Mouse (Mus musculus): Measurements from ENCODE around the gene Eid3. TPM values are rescaled to one million over a fixed set of nuclear protein-coding genes. Genes with fewer than 3 reads are reported as not detected.
A peak's percentile ranks its signal among the peaks of the same experiment; 100 is the strongest.

Gene Eid3
- polyA plus RNA-seq (2015; fragmentation: Nextera tagmentation; extraction: Ambion mirVana): 0.19 and 0.24 TPM in 2 replicates

GRCm38 (mm10) chr10:82866356-82866755 lies at the start of gene Eid3:
TSS of gene Eid3 (plus strand) at chr10:82866626.
- Histone ChIP-seq H3K27ac (0 out of 2 replicates have a peak within 1 kb of the TSS, but pooled peaks have one; percentile 5), H3K9me3 (replicated peaks) (no peaks in the 10 kb centered on the region), H3K4me1 (peaks cover 40% of the 10 kb centered on the region), H3K27me3 (no peaks in the 10 kb centered on the region), H3K4me2 (no peak within 1 kb of the TSS), H3K36me3 (peaks cover 57% of the 10 kb centered on the region), H3K4me3 (replicated peaks) (no peak within 1 kb of the TSS), H3K9ac (no peak within 1 kb of the TSS)
- WGBS: 70% methylated on average over 9 of the region's 9 CpGs
- peak; percentile 67; the same call in 1 of the 2 replicates for ATAC-seq (replicated peaks; ENCODE audit: low FRiP score)

- WGBS: 84% methylated on average over 3 of the region's 3 CpGs
- Histone ChIP-seq H3K4me3 (replicated peaks) (no peak overlapping the region), H3K9me3 (replicated peaks) (no peaks in the 10 kb centered on the region), H3K9ac (no peak overlapping the region), H3K27ac (no peak overlapping the region), H3K36me3 (no peaks in the 10 kb centered on the region), H3K27me3 (no peaks in the 10 kb centered on the region), H3K4me2 (no peak overlapping the region), H3K4me1 (peaks cover 17% of the 10 kb centered on the region)
- ATAC-seq (replicated peaks; ENCODE audit: low FRiP score): no peak
Observed at GRCm38 (mm10) chr10:82817514-82817913, 48.9 kb upstream of the Eid3 start.

- Histone ChIP-seq H3K9me3 (replicated peaks) (no peaks in the 10 kb centered on the region), H3K4me1 (peaks cover 17% of the 10 kb centered on the region), H3K4me2 (no peak overlapping the region), H3K27ac (no peak overlapping the region), H3K4me3 (replicated peaks) (no peak overlapping the region), H3K27me3 (no peaks in the 10 kb centered on the region), H3K36me3 (no peaks in the 10 kb centered on the region), H3K9ac (no peak overlapping the region)
- 44% methylated on average over 9 of the region's 9 CpGs for WGBS
- no peak for ATAC-seq (replicated peaks; ENCODE audit: low FRiP score)
Observed at GRCm38 (mm10) chr10:82817936-82818335, 48.5 kb upstream of the Eid3 start.

- Histone ChIP-seq H3K9ac (no peak overlapping the region), H3K9me3 (replicated peaks) (no peaks in the 10 kb centered on the region), H3K4me2 (no peak overlapping the region), H3K4me3 (replicated peaks) (no peak overlapping the region), H3K27me3 (no peaks in the 10 kb centered on the region), H3K4me1 (peaks cover 13% of the 10 kb centered on the region), H3K27ac (no peak overlapping the region), H3K36me3 (no peaks in the 10 kb centered on the region)
- 84% methylated on average over 6 of the region's 6 CpGs for WGBS
- ATAC-seq (replicated peaks; ENCODE audit: low FRiP score): no peak
Observed at GRCm38 (mm10) chr10:82818661-82819060, 47.8 kb upstream of the Eid3 start.

- Histone ChIP-seq H3K4me1 (no peaks in the 10 kb centered on the region), H3K9ac (no peak overlapping the region), H3K36me3 (no peaks in the 10 kb centered on the region), H3K4me3 (replicated peaks) (no peak overlapping the region), H3K9me3 (replicated peaks) (no peaks in the 10 kb centered on the region), H3K27ac (no peak overlapping the region), H3K4me2 (no peak overlapping the region), H3K27me3 (no peaks in the 10 kb centered on the region)
- no peak for ATAC-seq (replicated peaks; ENCODE audit: low FRiP score)
- 64% methylated on average over 14 of the region's 14 CpGs for WGBS
Observed at GRCm38 (mm10) chr10:82823108-82823778, 43.2 kb upstream of the Eid3 start.

GRCm38 (mm10) chr10:82823779-82824177 lies 42.6 kb upstream of the Eid3 start:
- Histone ChIP-seq H3K9ac (no peak overlapping the region), H3K27me3 (no peaks in the 10 kb centered on the region), H3K4me1 (no peaks in the 10 kb centered on the region), H3K36me3 (no peaks in the 10 kb centered on the region), H3K9me3 (replicated peaks) (no peaks in the 10 kb centered on the region), H3K4me3 (replicated peaks) (no peak overlapping the region), H3K4me2 (no peak overlapping the region), H3K27ac (no peak overlapping the region)
- ATAC-seq (replicated peaks; ENCODE audit: low FRiP score): no peak
- WGBS: 64% methylated on average over 5 of the region's 5 CpGs

- Histone ChIP-seq H3K27me3 (no peaks in the 10 kb centered on the region), H3K4me2 (no peak overlapping the region), H3K4me1 (no peaks in the 10 kb centered on the region), H3K4me3 (replicated peaks) (no peak overlapping the region), H3K9ac (no peak overlapping the region), H3K27ac (no peak overlapping the region), H3K36me3 (no peaks in the 10 kb centered on the region), H3K9me3 (replicated peaks) (no peaks in the 10 kb centered on the region)
- WGBS: 46% methylated on average over 10 of the region's 10 CpGs
- no peak for ATAC-seq (replicated peaks; ENCODE audit: low FRiP score)
Observed at GRCm38 (mm10) chr10:82824541-82824940, 41.9 kb upstream of the Eid3 start.

GRCm38 (mm10) chr10:82826516-82826915 lies 39.9 kb upstream of the Eid3 start:
- no peak overlapping the region for H3K27ac ChIP-seq
- no peaks in the 10 kb centered on the region for H3K36me3 ChIP-seq
- no peak for ATAC-seq (replicated peaks; ENCODE audit: low FRiP score)
- no peaks in the 10 kb centered on the region for H3K27me3 ChIP-seq
- H3K4me2 ChIP-seq: no peak overlapping the region
- H3K9me3 ChIP-seq (replicated peaks): no peaks in the 10 kb centered on the region
- 24% methylated on average over 6 of the region's 6 CpGs for WGBS
- H3K4me3 ChIP-seq (replicated peaks): no peak overlapping the region
- H3K4me1 ChIP-seq: no peaks in the 10 kb centered on the region
- no peak overlapping the region for H3K9ac ChIP-seq

- no peaks in the 10 kb centered on the region for H3K27me3 ChIP-seq
- peaks cover 15% of the 10 kb centered on the region for H3K4me1 ChIP-seq
- no peak within 1 kb of the TSS for H3K9ac ChIP-seq
- no peak within 1 kb of the TSS for H3K4me2 ChIP-seq
- H3K9me3 ChIP-seq (replicated peaks): no peaks in the 10 kb centered on the region
- WGBS: 29% methylated on average over 9 of the region's 9 CpGs
- no peak within 1 kb of the TSS for H3K4me3 ChIP-seq (replicated peaks)
- no peak within 1 kb of the TSS for H3K27ac ChIP-seq
- H3K36me3 ChIP-seq: no peaks in the 10 kb centered on the region
- ATAC-seq (replicated peaks; ENCODE audit: low FRiP score): 0 out of 2 replicates have a peak, but pooled peaks have one; percentile 29
Observed at GRCm38 (mm10) chr10:82833926-82834325, 32.5 kb upstream of the Eid3 start, which contains the start of gene Txnrd1. TSS of gene Txnrd1 (plus strand) at chr10:82833951.

- H3K4me2 ChIP-seq: no peak overlapping the region
- no peaks in the 10 kb centered on the region for H3K9me3 ChIP-seq (replicated peaks)
- no peak overlapping the region for H3K4me3 ChIP-seq (replicated peaks)
- no peak overlapping the region for H3K27ac ChIP-seq
- no peaks in the 10 kb centered on the region for H3K27me3 ChIP-seq
- no peaks in the 10 kb centered on the region for H3K36me3 ChIP-seq
- no peak for ATAC-seq (replicated peaks; ENCODE audit: low FRiP score)
- WGBS: 89% methylated on average over 3 of the region's 3 CpGs
- peaks cover 15% of the 10 kb centered on the region for H3K4me1 ChIP-seq
- H3K9ac ChIP-seq: no peak overlapping the region
Observed at GRCm38 (mm10) chr10:82835898-82836297, 30.5 kb upstream of the Eid3 start.

- Histone ChIP-seq H3K27ac (no peak overlapping the region), H3K27me3 (no peaks in the 10 kb centered on the region), H3K4me3 (replicated peaks) (no peak overlapping the region), H3K4me2 (no peak overlapping the region), H3K4me1 (peaks cover 18% of the 10 kb centered on the region), H3K9ac (no peak overlapping the region), H3K36me3 (no peaks in the 10 kb centered on the region), H3K9me3 (replicated peaks) (no peaks in the 10 kb centered on the region)
- 83% methylated on average over 7 of the region's 7 CpGs for WGBS
- no peak for ATAC-seq (replicated peaks; ENCODE audit: low FRiP score)
Observed at GRCm38 (mm10) chr10:82838390-82838789, 28.0 kb upstream of the Eid3 start.

GRCm38 (mm10) chr10:82844090-82844489 lies 22.3 kb upstream of the Eid3 start:
- no peak overlapping the region for H3K9ac ChIP-seq
- no peak overlapping the region for H3K4me3 ChIP-seq (replicated peaks)
- no peaks in the 10 kb centered on the region for H3K27me3 ChIP-seq
- H3K4me2 ChIP-seq: no peak overlapping the region
- H3K36me3 ChIP-seq: no peaks in the 10 kb centered on the region
- no peaks in the 10 kb centered on the region for H3K9me3 ChIP-seq (replicated peaks)
- WGBS: 51% methylated on average over 6 of the region's 6 CpGs
- ATAC-seq (replicated peaks; ENCODE audit: low FRiP score): no peak
- peaks cover 9% of the 10 kb centered on the region for H3K4me1 ChIP-seq
- H3K27ac ChIP-seq: no peak overlapping the region

GRCm38 (mm10) chr10:82844731-82845130 lies 21.7 kb upstream of the Eid3 start:
- Histone ChIP-seq H3K27ac (no peak overlapping the region), H3K4me2 (no peak overlapping the region), H3K4me1 (peaks cover 9% of the 10 kb centered on the region), H3K27me3 (no peaks in the 10 kb centered on the region), H3K9me3 (replicated peaks) (no peaks in the 10 kb centered on the region), H3K4me3 (replicated peaks) (no peak overlapping the region), H3K9ac (no peak overlapping the region), H3K36me3 (no peaks in the 10 kb centered on the region)
- ATAC-seq (replicated peaks; ENCODE audit: low FRiP score): no peak
- 66% methylated on average over 8 of the region's 8 CpGs for WGBS
